Mouse (Mus musculus) left cerebral cortex, postnatal 10 days (tissue): ENCODE results near the gene Nlrp4c. TPM values are rescaled to one million over a fixed set of nuclear protein-coding genes. Genes with fewer than 3 reads are reported as not detected.
"Not testable (repeated sequence)": the region's sequence is repeated elsewhere in the genome, so short reads cannot be mapped to it uniquely, and the experiment has no call there.

Experiments used
- DNase-seq, 2 experiments: peaks; one replicate each; pipeline ENCODE4 v3.0.0; 2021 to 2022; ENCODE audit warnings: low spot score in 2 of 2, mixed read lengths in 1 of 2; ENCODE audit errors: extremely low spot score in 1 of 2
- intact Hi-C: fragments of 180-260 bp; cut with DNase I; formaldehyde crosslinking; loops from one replicate; pipeline ENCODE4 v1.15.1; 2025
- total RNA-seq, 2 experiments: library from RNA; stranded (reverse); gene quantifications; 2 replicates each; pipeline ENCODE4 v1.2.3; 2021

Gene Nlrp4c
- not detected for total RNA-seq

GRCm38 (mm10) chr7:6044861-6045260 lies at the start of gene Nlrp4c:
Gene Nlrp4c, plus strand, starts transcription at chr7:6045161.
- no peak for DNase-seq
- intact Hi-C loops: no loop called here

GRCm38 (mm10) chr7:6010910-6011309 lies 34.1 kb upstream of the Nlrp4c start, which contains the start of gene Vmn1r65:
Gene Vmn1r65, minus strand, starts transcription at chr7:6011010.
- intact Hi-C loops: no loop called here
- DNase-seq: no peak

DNA sequence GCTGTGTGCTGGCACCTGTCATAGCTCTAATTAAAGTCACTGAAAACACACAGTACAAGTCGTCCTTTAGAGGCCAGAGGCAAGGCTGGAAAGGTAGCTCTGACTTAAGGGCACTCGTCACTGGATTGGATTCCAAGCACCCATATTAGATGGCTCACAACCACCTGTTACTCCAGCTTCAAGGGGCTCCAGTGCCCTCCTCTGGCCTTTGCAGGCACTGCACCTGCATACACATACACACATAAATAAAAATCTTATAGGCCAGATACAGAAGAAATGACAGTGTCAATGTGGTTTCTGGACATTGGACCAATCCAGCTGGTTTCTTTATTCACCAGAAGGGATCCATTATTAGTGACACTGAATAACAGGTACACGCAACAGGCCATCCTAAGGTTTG lies 74.5 kb downstream of the Nlrp4c start:
- intact Hi-C loops: no loop called here

DNA sequence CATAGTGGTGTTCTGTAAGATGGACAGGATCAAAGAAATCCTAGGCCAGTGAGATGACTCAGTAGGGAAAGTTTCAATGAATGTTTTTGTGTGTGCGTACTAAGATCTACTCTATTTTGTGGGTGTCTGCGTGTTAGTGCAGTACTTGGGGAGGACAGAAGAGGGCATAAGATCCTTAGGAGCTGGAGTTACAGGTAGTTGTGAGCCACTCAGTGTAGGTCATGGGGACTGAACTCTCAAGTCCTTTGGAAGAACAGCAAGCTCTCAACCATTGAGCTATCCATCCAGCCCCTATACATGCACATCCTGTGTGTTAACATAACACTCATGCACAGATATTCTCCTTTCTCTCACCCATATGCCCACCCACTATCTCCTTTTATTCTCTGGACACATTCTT lies 75.1 kb downstream of the Nlrp4c start:
- intact Hi-C loops, DNase-seq: not testable (repeated sequence)

More for the DNA sequence above, 74.5 kb downstream of the Nlrp4c start:
- DNase-seq: no peak

DNA sequence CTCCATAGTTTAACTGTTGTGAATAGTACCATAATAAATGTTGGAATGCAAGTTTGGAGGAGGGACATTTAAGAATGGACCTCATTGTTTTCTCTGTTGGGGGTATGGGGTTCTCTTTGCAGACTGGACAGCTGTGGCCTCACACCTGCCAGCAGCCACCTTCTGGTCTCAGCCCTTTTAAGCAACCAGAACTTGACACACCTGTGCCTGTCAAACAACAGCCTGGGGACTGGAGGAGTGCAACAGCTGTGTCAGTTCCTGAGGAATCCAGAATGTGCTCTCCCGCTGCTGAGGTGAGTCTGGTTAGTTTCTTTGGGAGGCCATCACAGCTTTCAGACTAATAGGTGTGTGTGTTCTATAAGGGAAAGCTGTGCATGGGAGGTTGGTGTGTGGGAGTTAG lies 76.2 kb downstream of the Nlrp4c start:
- intact Hi-C loops, DNase-seq: not testable (repeated sequence)

DNA sequence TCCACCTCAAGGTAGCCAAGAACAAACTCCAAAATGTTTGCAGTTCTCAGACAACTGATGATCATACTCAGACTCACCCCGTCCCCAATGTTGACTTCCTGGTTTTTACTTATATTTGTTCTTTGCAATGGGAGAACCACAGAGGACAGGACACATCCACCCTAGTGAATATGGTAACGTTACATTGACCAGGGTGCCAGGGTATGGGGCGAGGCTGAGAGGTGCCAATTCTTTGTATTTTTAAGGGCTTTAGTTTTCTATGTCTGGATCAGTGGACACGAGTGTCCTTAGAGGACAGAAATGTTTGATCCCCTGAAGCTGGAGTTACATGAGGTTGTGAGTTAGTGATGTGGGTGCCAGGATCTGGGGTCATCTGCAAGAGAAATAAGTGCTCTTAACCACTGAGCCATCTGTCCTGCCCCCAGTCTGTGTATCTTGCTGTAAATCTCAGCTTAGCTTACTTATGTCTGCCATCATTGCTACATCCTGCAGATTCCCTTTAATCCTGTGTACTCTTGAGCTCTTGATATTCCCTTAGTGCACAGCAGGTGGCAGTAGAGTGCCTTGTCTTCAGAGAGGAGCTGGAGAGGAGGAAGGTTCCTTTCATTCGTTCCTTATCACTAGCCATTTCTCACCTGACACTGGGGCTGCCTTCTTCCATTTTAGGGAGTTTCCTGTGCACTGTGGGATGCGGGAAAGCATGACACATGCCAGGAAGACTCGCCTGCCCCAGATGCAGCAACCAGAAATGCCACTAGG lies 81.9 kb downstream of the Nlrp4c start:
- intact Hi-C loops: loop anchor here (1.0 to 5.0 kb wide), 2 partner anchors 45 to 67 kb away; partner anchors contain the start of gene Zfp444
- peak; percentile 81 to 90 for DNase-seq

GRCm38 (mm10) chr7:6130346-6130745 lies 85.4 kb downstream of the Nlrp4c start:
- intact Hi-C loops: loop anchor here (10.0 kb wide), 1 partner anchor 154 kb away; the partner anchor contains the start of gene Zfp667
- no peak for DNase-seq

- peak in 1 of 2 experiments; percentile 40 for DNase-seq
- intact Hi-C loops: loop anchor here (10.0 kb wide), 1 partner anchor 152 kb away; the partner anchor contains the start of gene Zfp667
Measured at GRCm38 (mm10) chr7:6132646-6133045, 87.7 kb downstream of the Nlrp4c start.

GRCm38 (mm10) chr7:6136497-6136896 lies 91.5 kb downstream of the Nlrp4c start:
- no peak for DNase-seq
- intact Hi-C loops: loop anchor here (10.0 kb wide), 1 partner anchor 148 kb away; the partner anchor contains the start of gene Zfp667

- intact Hi-C loops: loop anchor here (10.0 kb wide), 1 partner anchor 146 kb away; the partner anchor contains the start of gene Zfp667
- DNase-seq: no peak
Measured at GRCm38 (mm10) chr7:6139295-6139694, 94.3 kb downstream of the Nlrp4c start.

DNA sequence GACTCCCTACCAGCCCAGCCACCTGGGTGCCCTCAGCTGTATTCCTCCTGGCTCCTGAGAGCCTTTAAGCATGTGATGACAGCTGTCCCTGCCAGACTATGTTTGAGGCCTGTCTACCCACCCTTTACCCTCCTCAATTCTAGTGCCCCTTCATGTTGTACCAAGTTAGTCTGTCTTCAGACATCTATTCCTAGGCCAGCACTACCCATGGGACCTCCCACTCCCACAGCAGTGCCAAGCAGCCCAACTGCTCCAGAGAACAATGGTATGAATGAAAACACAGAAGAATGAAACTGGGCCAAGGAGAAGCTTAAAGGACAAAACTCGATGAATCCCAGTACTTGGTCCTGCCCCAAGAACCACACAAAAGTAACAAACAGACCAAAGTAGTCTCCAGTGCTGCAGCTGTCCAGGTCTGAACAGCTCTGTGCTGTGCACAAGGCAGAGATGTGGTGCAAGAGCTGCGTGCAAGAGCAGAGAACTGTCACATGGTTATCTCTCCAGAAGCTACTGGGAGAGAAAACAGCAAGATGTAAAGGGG lies 99.1 kb downstream of the Nlrp4c start:
- DNase-seq: no peak
- intact Hi-C loops: no loop called here

DNA sequence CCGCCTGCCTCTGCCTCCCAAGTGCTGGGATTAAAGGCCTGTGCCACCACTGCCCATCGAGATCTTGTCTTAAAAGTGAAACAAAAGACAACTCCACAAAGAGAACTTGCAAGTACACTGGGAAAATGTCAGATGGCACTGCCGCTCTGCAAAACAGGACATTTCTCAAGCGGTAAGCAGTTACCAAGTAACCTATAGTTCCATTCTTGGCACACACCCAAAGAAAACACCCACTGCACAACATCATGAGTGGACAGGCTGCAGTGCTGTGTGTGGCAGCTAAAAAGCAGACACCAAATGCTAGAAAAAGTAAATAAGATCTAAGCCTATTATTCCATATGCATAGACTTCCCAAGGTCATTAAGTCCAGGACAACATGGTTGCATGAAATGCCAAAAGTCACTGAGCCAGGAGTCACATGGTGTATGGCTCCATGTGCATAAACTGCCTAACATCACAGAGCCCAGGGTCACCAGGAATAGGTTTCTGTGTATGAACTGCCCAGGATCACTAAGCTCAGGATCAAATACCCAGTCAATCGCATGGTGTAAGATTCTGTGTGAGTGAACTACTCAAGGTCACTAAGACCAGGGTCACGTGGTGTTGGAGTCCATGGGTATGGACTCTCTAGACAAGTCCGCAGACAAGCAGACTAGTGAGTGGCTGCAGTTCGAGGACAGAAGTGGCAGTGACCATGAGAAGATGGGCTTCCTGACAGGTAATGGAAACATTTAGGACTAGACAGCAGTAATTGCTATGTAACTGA lies 100.6 kb downstream of the Nlrp4c start:
- intact Hi-C loops: no loop called here

DNA sequence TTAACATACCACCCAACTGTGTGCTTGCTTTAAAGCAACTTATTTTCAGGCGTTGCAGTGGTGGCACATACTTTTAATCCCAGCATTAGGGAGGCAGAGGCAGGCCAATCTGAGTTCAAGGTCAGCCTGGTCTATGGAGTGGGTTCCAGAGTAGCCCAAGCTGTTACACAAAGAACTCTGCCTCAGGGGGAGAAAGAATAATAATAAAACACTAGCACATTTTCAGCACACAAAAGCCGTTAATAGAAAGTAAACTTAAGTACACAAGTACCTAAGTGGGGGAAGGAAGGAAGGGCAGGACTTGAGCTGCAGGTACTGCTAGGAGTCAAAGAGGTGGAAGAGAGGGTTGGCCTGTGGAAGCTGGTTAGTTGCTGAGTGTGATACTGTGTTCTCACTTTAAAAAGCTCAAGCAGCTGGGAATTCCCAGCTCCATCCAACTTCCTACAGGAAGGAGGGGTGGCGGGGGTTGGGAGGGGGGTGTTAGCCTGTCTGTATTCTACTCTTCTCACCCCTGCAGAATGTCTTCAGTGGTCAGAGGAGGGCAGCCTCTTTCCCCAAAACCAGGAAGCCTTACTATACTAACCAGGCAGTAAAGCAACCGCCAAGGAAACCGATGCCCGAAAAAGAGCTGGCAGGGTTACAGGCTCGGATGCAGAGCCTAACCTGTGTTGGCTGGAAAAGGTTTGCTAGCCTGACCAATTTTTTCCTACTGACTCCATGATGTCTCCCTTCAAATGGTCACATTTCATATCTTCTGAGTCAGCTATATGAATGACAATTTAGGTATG lies 101.4 kb downstream of the Nlrp4c start:
- DNase-seq: no peak
- intact Hi-C loops: no loop called here

More for the DNA sequence above, 100.6 kb downstream of the Nlrp4c start:
- DNase-seq: no peak

DNA sequence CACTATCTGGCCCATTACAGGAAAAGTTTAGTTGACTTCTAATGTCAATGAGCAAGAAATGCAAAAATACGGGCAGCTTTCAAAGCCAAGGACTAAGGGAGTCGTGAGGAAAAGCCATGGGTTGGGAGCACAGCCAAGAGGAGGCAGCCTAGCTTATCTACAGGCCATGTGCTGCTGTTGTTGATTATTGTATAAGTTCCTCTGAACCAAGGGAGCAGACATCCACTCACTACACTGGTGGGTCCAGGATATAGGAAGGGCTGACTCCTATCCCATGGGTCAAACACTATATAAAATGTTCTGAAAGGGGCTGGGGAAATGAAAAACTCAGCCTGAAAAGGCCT lies 102.0 kb downstream of the Nlrp4c start:
- intact Hi-C loops: no loop called here

DNA sequence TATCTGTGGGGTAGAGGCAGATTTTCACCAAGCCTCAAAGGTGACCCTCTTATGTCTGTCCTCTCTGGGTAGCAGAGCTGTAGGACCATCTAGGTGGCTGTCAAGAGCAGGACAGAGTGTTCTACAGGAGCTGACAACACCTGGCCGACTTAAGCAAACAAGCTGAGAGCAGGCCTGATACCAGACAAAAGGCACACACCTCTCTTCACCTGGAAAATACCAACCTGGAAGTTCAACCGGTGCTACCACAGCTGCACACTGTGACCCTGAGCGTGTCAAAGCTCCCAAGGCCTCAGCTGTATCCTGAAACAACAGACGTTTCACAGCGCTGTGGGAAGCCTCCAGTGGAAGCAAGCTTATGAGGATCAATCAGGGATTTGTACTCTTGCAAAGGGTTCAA lies 102.7 kb downstream of the Nlrp4c start:
- DNase-seq: no peak
- intact Hi-C loops: no loop called here

More for the DNA sequence above, 102.0 kb downstream of the Nlrp4c start:
- no peak for DNase-seq

GRCm38 (mm10) chr7:6151266-6151665 lies 106.3 kb downstream of the Nlrp4c start:
- intact Hi-C loops: no loop called here
- DNase-seq: no peak

- intact Hi-C loops: no loop called here
- DNase-seq: no peak
Measured at GRCm38 (mm10) chr7:6152036-6152435, 107.1 kb downstream of the Nlrp4c start.

DNA sequence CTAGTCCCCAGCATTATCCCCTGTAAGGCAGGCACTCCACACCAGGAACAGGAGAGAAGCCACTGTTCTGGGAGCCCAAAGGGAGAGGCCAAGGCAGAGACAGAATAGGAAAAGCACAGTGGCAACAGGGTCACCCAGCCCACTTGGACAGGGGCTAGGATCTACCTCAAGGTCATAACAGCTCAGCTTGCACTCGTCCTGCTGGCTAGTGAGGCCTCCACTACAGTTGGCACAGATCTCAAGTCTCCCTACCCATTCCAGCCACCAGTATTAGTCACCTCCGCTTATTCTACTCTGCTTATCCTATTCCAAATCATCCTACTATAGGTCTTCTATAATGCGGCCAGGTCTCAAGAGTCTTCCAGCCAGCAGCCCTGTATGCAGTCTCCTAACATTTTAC lies 108.2 kb downstream of the Nlrp4c start:
- no peak for DNase-seq
- intact Hi-C loops: no loop called here

GRCm38 (mm10) chr7:6154164-6154563 lies 109.2 kb downstream of the Nlrp4c start:
- intact Hi-C loops: no loop called here
- DNase-seq: no peak
